18 mouse cellular contexts compared by ENCODE assay signal in genomic region chr14:78204566-78204863, GRCm38 (mm10).
DNase-seq lines count a peak whose midpoint lies in the region; ATAC-seq and TF ChIP-seq lines count a peak whose summit lies in the region.
"Had no signal": no experiment of that assay in that cellular context is flagged by ENCODE, and none has a peak within 500 bp of the region (broad histone marks: within the 10 kb centered on the region; RNA-seq: fewer than 3 reads in every experiment).

No protein-coding gene starts in this region.

- 96% methylated on average over 4 of the region's 4 CpGs for WGBS in midbrain, embryonic 13.5 days
- WGBS in midbrain, embryonic 10.5 days = 95% methylated on average over 4 of the region's 4 CpGs
- WGBS in forebrain, embryonic 16.5 days = 67% methylated on average over 4 of the region's 4 CpGs
- 96% methylated on average over 4 of the region's 4 CpGs for WGBS in midbrain, postnatal 0 days
- 88% methylated on average over 4 of the region's 4 CpGs for WGBS in liver, embryonic 11.5 days

- TF ChIP-seq CTCF in cortical plate, adult 2 months (IDR thresholded peaks at IDR 0.05; ENCODE audit: extremely low read depth, insufficient read depth, low read length) = no peak
- no peak for TF ChIP-seq CTCF in midbrain, postnatal 0 days (IDR thresholded peaks at IDR 0.05)

- no peak overlapping the region for H3K4me2 ChIP-seq in midbrain, embryonic 13.5 days (replicated peaks)
- H3K4me2 ChIP-seq in forebrain, embryonic 16.5 days (ENCODE audit: low read length) = peak overlapping the region; percentile 46; the same call in 1 of the 2 replicates
- no peak overlapping the region for H3K4me2 ChIP-seq in midbrain, postnatal 0 days (ENCODE audit: low read depth, low read length, poor library complexity, severe bottlenecking)
- no peak overlapping the region for H3K4me2 ChIP-seq in liver, embryonic 11.5 days
- H3K4me2 ChIP-seq: embryonic facial prominence, embryonic 15.5 days; liver, embryonic 13.5 days; lung, embryonic 14.5 days had no signal

- no peaks in the 10 kb centered on the region for H3K36me3 ChIP-seq in midbrain, embryonic 13.5 days
- no peaks in the 10 kb centered on the region for H3K36me3 ChIP-seq in midbrain, embryonic 10.5 days
- no peaks in the 10 kb centered on the region for H3K36me3 ChIP-seq in forebrain, embryonic 16.5 days (ENCODE audit: control insufficient read depth, insufficient read depth)
- H3K36me3 ChIP-seq in midbrain, postnatal 0 days (ENCODE audit: insufficient read depth, low read length) = no peaks in the 10 kb centered on the region
- no peaks in the 10 kb centered on the region for H3K36me3 ChIP-seq in liver, embryonic 11.5 days (ENCODE audit: control insufficient read depth, insufficient read depth, low read length)
- H3K36me3 ChIP-seq: embryonic facial prominence, embryonic 15.5 days; heart, embryonic 10.5 days; liver, embryonic 13.5 days had no signal

- no peak overlapping the region for H3K27ac ChIP-seq in midbrain, embryonic 13.5 days
- no peak overlapping the region for H3K27ac ChIP-seq in midbrain, embryonic 10.5 days (replicated peaks)
- no peak overlapping the region for H3K27ac ChIP-seq in cortical plate, adult 2 months (ENCODE audit: insufficient read depth, low read length)
- H3K27ac ChIP-seq in forebrain, embryonic 16.5 days (ENCODE audit: low read length) = peak overlapping the region; percentile 60; the same call in 1 of the 2 replicates
- peak overlapping the region; percentile 38; the same call in 1 of the 2 replicates for H3K27ac ChIP-seq in midbrain, postnatal 0 days (ENCODE audit: low read depth, low read length)
- H3K27ac ChIP-seq in liver, embryonic 11.5 days (ENCODE audit: low read depth, low read length) = no peak overlapping the region
- H3K27ac ChIP-seq: embryonic facial prominence, embryonic 15.5 days; heart, embryonic 10.5 days; liver, embryonic 13.5 days had no signal

- H3K27me3 ChIP-seq in midbrain, embryonic 13.5 days = no peaks in the 10 kb centered on the region
- H3K27me3 ChIP-seq in midbrain, embryonic 10.5 days (ENCODE audit: low read depth, poor library complexity, severe bottlenecking) = no peaks in the 10 kb centered on the region
- no peaks in the 10 kb centered on the region for H3K27me3 ChIP-seq in forebrain, embryonic 16.5 days (replicated peaks; ENCODE audit: control insufficient read depth, insufficient read depth, low read length)
- no peaks in the 10 kb centered on the region for H3K27me3 ChIP-seq in midbrain, postnatal 0 days (ENCODE audit: insufficient read depth, low read length)
- H3K27me3 ChIP-seq in liver, embryonic 11.5 days (replicated peaks; ENCODE audit: control insufficient read depth, insufficient read depth, low read length) = no peaks in the 10 kb centered on the region
- H3K27me3 ChIP-seq: embryonic facial prominence, embryonic 15.5 days; liver, embryonic 13.5 days had no signal

- H3K9me3 ChIP-seq in midbrain, embryonic 13.5 days = no peaks in the 10 kb centered on the region
- H3K9me3 ChIP-seq in midbrain, embryonic 10.5 days (replicated peaks) = no peaks in the 10 kb centered on the region
- no peaks in the 10 kb centered on the region for H3K9me3 ChIP-seq in forebrain, embryonic 16.5 days (ENCODE audit: control insufficient read depth, low read length)
- H3K9me3 ChIP-seq in midbrain, postnatal 0 days (ENCODE audit: low read length) = no peaks in the 10 kb centered on the region
- no peaks in the 10 kb centered on the region for H3K9me3 ChIP-seq in liver, embryonic 11.5 days (ENCODE audit: control insufficient read depth, low read length)
- H3K9me3 ChIP-seq: embryonic facial prominence, embryonic 15.5 days; heart, embryonic 10.5 days; liver, embryonic 13.5 days had no signal

- no peaks in the 10 kb centered on the region for H3K4me1 ChIP-seq in midbrain, embryonic 13.5 days (replicated peaks)
- no peaks in the 10 kb centered on the region for H3K4me1 ChIP-seq in midbrain, embryonic 10.5 days
- H3K4me1 ChIP-seq in cortical plate, adult 2 months (ENCODE audit: control insufficient read depth, insufficient read depth, low read length) = no peaks in the 10 kb centered on the region
- peaks cover 7% of the 10 kb centered on the region for H3K4me1 ChIP-seq in forebrain, embryonic 16.5 days (replicated peaks; ENCODE audit: control insufficient read depth, insufficient read depth, low read length)
- 0 out of 2 replicates have a peak, but pooled peaks cover 3% of the 10 kb centered on the region for H3K4me1 ChIP-seq in midbrain, postnatal 0 days (ENCODE audit: insufficient read depth, low read length)
- no peaks in the 10 kb centered on the region for H3K4me1 ChIP-seq in liver, embryonic 11.5 days (replicated peaks; ENCODE audit: control insufficient read depth, insufficient read depth, low read length)
- H3K4me1 ChIP-seq: embryonic facial prominence, embryonic 15.5 days; heart, embryonic 10.5 days; liver, embryonic 13.5 days had no signal

- ATAC-seq in midbrain, embryonic 13.5 days = 0 out of 2 replicates have a peak, but pooled peaks have one; percentile 14
- ATAC-seq in forebrain, embryonic 16.5 days = peak; percentile 65
- ATAC-seq in midbrain, postnatal 0 days (ENCODE audit: low FRiP score) = no peak
- ATAC-seq in liver, embryonic 11.5 days (replicated peaks; ENCODE audit: low FRiP score) = no peak
- ATAC-seq: Patski had no signal

- no peak overlapping the region for H3K4me3 ChIP-seq in midbrain, embryonic 13.5 days (replicated peaks)
- H3K4me3 ChIP-seq in midbrain, embryonic 10.5 days = no peak overlapping the region
- peak overlapping the region; percentile 20; the same call in 1 of the 2 replicates for H3K4me3 ChIP-seq in cortical plate, adult 2 months (ENCODE audit: insufficient read depth, low read length)
- no peak overlapping the region for H3K4me3 ChIP-seq in forebrain, embryonic 16.5 days (replicated peaks; ENCODE audit: low read length)
- no peak overlapping the region for H3K4me3 ChIP-seq in midbrain, postnatal 0 days (ENCODE audit: low read depth, low read length)
- H3K4me3 ChIP-seq in liver, embryonic 11.5 days (ENCODE audit: low read depth, low read length) = no peak overlapping the region
- H3K4me3 ChIP-seq: embryonic facial prominence, embryonic 15.5 days; heart, embryonic 10.5 days; liver, embryonic 13.5 days had no signal

- TF ChIP-seq POLR2A in cortical plate, adult 2 months (IDR thresholded peaks at IDR 0.05; ENCODE audit: extremely low read depth, insufficient read depth, low read length) = no peak

- H3K9ac ChIP-seq in midbrain, embryonic 13.5 days (replicated peaks) = no peak overlapping the region
- no peak overlapping the region for H3K9ac ChIP-seq in forebrain, embryonic 16.5 days (replicated peaks; ENCODE audit: low read depth, low read length)
- H3K9ac ChIP-seq in midbrain, postnatal 0 days (replicated peaks; ENCODE audit: low read length, poor library complexity, severe bottlenecking) = no peak overlapping the region
- H3K9ac ChIP-seq in liver, embryonic 11.5 days (ENCODE audit: low read depth, low read length) = no peak overlapping the region
- H3K9ac ChIP-seq: embryonic facial prominence, embryonic 15.5 days; liver, embryonic 13.5 days; lung, embryonic 14.5 days had no signal

- no peak for DNase-seq in midbrain, embryonic 10.5 days (ENCODE audit: low spot score)
- no peak for DNase-seq in midbrain, postnatal 0 days (ENCODE audit: low spot score)
- DNase-seq in liver, embryonic 11.5 days (ENCODE audit: low spot score) = no peak
- DNase-seq in thymus, postnatal 10 days (ENCODE audit: low spot score in 2 of 2) = no peak
- DNase-seq: adrenal gland, postnatal 14 days; cerebellum, adult 11-12 months; kidney, adult 8-10 months; kidney, postnatal 36 days; liver, embryonic 13.5 days; lung, embryonic 14.5 days; lung, postnatal 36 days; thymus, postnatal 36 days had no signal

Comparison
In these comparisons a context has a peak if more than half of its experiments do, and no peak if none do; other contexts are left out.
1. ATAC-seq: peak in midbrain, embryonic 13.5 days (single experiment) and forebrain, embryonic 16.5 days (single experiment); none in midbrain, postnatal 0 days (single experiment) and liver, embryonic 11.5 days (single experiment).
2. H3K27ac ChIP-seq: peak in forebrain, embryonic 16.5 days (single experiment) and midbrain, postnatal 0 days (single experiment); none in midbrain, embryonic 13.5 days (single experiment), midbrain, embryonic 10.5 days (single experiment), cortical plate, adult 2 months (single experiment) and liver, embryonic 11.5 days (single experiment).